Mouse (Mus musculus) erythroblast, adult 5-6 weeks (primary cell): Measurements from ENCODE around the gene Krt78. TPM values are rescaled to one million over a fixed set of nuclear protein-coding genes. Genes with fewer than 3 reads are reported as not detected.

Experiments
- ATAC-seq: replicated peaks from 2 replicates; pipeline ENCODE4 v1.8.0; 2016; ENCODE audit warnings: moderate number of reproducible peaks, mild to moderate bottlenecking, moderate TSS enrichment, inconsistent platforms; ENCODE audit not compliant: poor library complexity, low FRiP score, severe bottlenecking
- total RNA-seq, 2 experiments: library from RNA; stranded (forward) in 1 of 2; stranded (reverse) in 1 of 2; fragments of 150-400 nt in 1 of 2; fragments of 200-764, 138-1000 nt in 1 of 2; gene quantifications; 2 replicates each; pipeline versions ENCODE4 v1.2.3 to v1.2.4; 2015 to 2017; ENCODE audit warnings: low replicate concordance in 2 of 2

The Krt78 gene
- total RNA-seq, 2 experiments from 2014 or later, result not detected

DNA sequence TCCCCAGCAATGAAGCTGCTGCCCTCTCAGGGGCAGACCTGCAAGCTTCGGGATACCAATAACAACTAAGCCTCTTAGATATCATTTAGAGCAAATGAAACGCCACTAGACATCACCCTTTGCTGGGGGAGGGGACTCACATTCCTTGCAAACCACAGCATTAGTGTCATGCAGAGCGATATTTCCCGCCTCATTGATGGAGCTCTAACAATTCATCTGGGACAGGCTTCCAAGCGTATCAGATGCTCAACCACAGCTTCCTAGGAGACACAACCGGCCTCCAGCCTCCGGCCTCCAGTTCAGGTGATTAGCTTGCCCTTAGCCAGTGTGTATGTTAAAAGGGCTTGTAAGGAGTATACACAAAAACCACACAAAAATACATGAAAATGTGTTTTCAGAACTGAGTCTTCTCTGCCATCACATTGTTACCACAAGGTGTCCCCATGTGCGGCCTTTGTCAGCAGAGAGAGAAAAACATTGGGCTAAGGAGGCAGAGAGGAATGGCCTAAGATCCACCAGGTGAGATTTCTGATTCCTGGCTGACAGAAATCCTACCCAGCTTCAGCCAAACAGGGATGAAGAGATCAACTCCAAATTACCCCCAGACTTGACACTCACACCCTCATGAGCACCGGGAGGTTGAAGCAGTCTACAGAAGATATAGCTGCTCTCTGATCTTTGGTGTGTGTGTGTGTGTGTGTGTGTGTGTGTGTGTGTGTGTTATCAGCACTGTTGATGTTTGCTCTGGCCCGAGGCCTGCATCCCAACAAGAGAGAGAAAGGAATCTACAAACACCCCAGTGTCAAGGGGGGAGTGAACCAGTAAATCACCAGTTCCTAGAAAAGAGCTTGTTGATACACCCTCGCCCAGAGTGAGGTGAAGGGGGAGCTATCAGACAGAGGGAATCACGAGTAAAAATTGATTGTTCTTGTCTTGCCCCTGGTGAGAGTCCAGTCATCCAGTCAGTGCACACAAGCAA, 51.6 kb downstream of the Krt78 start:
- no peak for ATAC-seq

Other genes starting within 250 kb of the Krt78 start
- not detected in 2 replicates for gene Krt5, start 241.4 kb downstream of the Krt78 start, total RNA-seq (2015; ENCODE audit: low replicate concordance)
- not detected in 2 replicates for gene Krt5, start 241.4 kb downstream of the Krt78 start, total RNA-seq (2017; ENCODE audit: low replicate concordance)
- gene Krt71, start 211.2 kb downstream of the Krt78 start, total RNA-seq (2015; ENCODE audit: low replicate concordance), result not detected in 2 replicates
- gene Krt71, start 211.2 kb downstream of the Krt78 start, total RNA-seq (2017; ENCODE audit: low replicate concordance), result 0.14 TPM in 1 of 2 replicates, not detected in the other
- gene Krt72, start 167.8 kb downstream of the Krt78 start, total RNA-seq (2015; ENCODE audit: low replicate concordance), result not detected in 2 replicates
- gene Krt72, start 167.8 kb downstream of the Krt78 start, total RNA-seq (2017; ENCODE audit: low replicate concordance), result not detected in 2 replicates
- gene Krt73, start 151.9 kb downstream of the Krt78 start, total RNA-seq (2015; ENCODE audit: low replicate concordance), result not detected in 2 replicates
- not detected in 2 replicates for gene Krt73, start 151.9 kb downstream of the Krt78 start, total RNA-seq (2017; ENCODE audit: low replicate concordance)
- not detected in 2 replicates for gene Krt2, start 136.1 kb downstream of the Krt78 start, total RNA-seq (2015; ENCODE audit: low replicate concordance)
- not detected in 2 replicates for gene Krt2, start 136.1 kb downstream of the Krt78 start, total RNA-seq (2017; ENCODE audit: low replicate concordance)
- gene Krt1, start 103.5 kb downstream of the Krt78 start, total RNA-seq (2015; ENCODE audit: low replicate concordance), result not detected in 2 replicates
- not detected in 2 replicates for gene Krt1, start 103.5 kb downstream of the Krt78 start, total RNA-seq (2017; ENCODE audit: low replicate concordance)
- not detected in 2 replicates for gene Krt77, start 84.6 kb downstream of the Krt78 start, total RNA-seq (2015; ENCODE audit: low replicate concordance)
- not detected in 2 replicates for gene Krt77, start 84.6 kb downstream of the Krt78 start, total RNA-seq (2017; ENCODE audit: low replicate concordance)
- not detected in 2 replicates for gene Krt76, start 61.4 kb downstream of the Krt78 start, total RNA-seq (2015; ENCODE audit: low replicate concordance)
- not detected in 2 replicates for gene Krt76, start 61.4 kb downstream of the Krt78 start, total RNA-seq (2017; ENCODE audit: low replicate concordance)
- gene Krt4, start 29.6 kb downstream of the Krt78 start, total RNA-seq (2015; ENCODE audit: low replicate concordance), result not detected in 2 replicates
- gene Krt4, start 29.6 kb downstream of the Krt78 start, total RNA-seq (2017; ENCODE audit: low replicate concordance), result not detected in 2 replicates
- not detected in 2 replicates for gene Krt79, start 14.0 kb downstream of the Krt78 start, total RNA-seq (2015; ENCODE audit: low replicate concordance)
- gene Krt79, start 14.0 kb downstream of the Krt78 start, total RNA-seq (2017; ENCODE audit: low replicate concordance), result not detected in 2 replicates
- not detected in 2 replicates for gene Krt8, start 50.2 kb upstream of the Krt78 start, total RNA-seq (2015; ENCODE audit: low replicate concordance)
- gene Krt8, start 50.2 kb upstream of the Krt78 start, total RNA-seq (2017; ENCODE audit: low replicate concordance), result not detected in 2 replicates
- gene Krt18, start 73.9 kb upstream of the Krt78 start, total RNA-seq (2015; ENCODE audit: low replicate concordance), result 2.3 TPM in 1 of 2 replicates, not detected in the other
- gene Krt18, start 73.9 kb upstream of the Krt78 start, total RNA-seq (2017; ENCODE audit: low replicate concordance), result 2.8 TPM in 1 of 2 replicates, not detected in the other
- gene Eif4b, start 119.5 kb upstream of the Krt78 start, total RNA-seq (2015; ENCODE audit: low replicate concordance), result 35.4 and 35.9 TPM in 2 replicates
- gene Eif4b, start 119.5 kb upstream of the Krt78 start, total RNA-seq (2017; ENCODE audit: low replicate concordance), result 58.0 and 81.1 TPM in 2 replicates
- gene Tns2, start 146.1 kb upstream of the Krt78 start, total RNA-seq (2015; ENCODE audit: low replicate concordance), result not detected in 2 replicates
- gene Tns2, start 146.1 kb upstream of the Krt78 start, total RNA-seq (2017; ENCODE audit: low replicate concordance), result not detected in 2 replicates
- 3.8 TPM in 1 of 2 replicates, not detected in the other for gene Spryd3, start 181.9 kb upstream of the Krt78 start, total RNA-seq (2015; ENCODE audit: low replicate concordance)
- 2.1 and 4.7 TPM in 2 replicates for gene Spryd3, start 181.9 kb upstream of the Krt78 start, total RNA-seq (2017; ENCODE audit: low replicate concordance)
- gene Igfbp6, start 190.1 kb upstream of the Krt78 start, total RNA-seq (2015; ENCODE audit: low replicate concordance), result 1.5 TPM in 1 of 2 replicates, not detected in the other
- gene Igfbp6, start 190.1 kb upstream of the Krt78 start, total RNA-seq (2017; ENCODE audit: low replicate concordance), result not detected in 2 replicates
- 1.0 TPM in 1 of 2 replicates, not detected in the other for gene Soat2, start 196.2 kb upstream of the Krt78 start, total RNA-seq (2015; ENCODE audit: low replicate concordance)
- 1.5 and 1.8 TPM in 2 replicates for gene Soat2, start 196.2 kb upstream of the Krt78 start, total RNA-seq (2017; ENCODE audit: low replicate concordance)
- gene Zfp740, start 249.0 kb upstream of the Krt78 start, total RNA-seq (2015; ENCODE audit: low replicate concordance), result 14.2 and 19.0 TPM in 2 replicates
- gene Zfp740, start 249.0 kb upstream of the Krt78 start, total RNA-seq (2017; ENCODE audit: low replicate concordance), result 15.7 and 21.5 TPM in 2 replicates